Mouse (Mus musculus) forelimb bud, embryonic 11.5 days (tissue): ENCODE measurements around the gene Camk2b.
A peak's percentile ranks its signal among the peaks of the same experiment; 100 is the strongest.
"Not testable (repeated sequence)": the region's sequence is repeated elsewhere in the genome, so short reads cannot be mapped to it uniquely, and the experiment has no call there.

Source experiments
- DNase-seq: peaks from one replicate; pipeline ENCODE4 v3.0.0-alpha.2; 2012; ENCODE audit warnings: low read depth, low spot score

Gene Camk2b

DNA sequence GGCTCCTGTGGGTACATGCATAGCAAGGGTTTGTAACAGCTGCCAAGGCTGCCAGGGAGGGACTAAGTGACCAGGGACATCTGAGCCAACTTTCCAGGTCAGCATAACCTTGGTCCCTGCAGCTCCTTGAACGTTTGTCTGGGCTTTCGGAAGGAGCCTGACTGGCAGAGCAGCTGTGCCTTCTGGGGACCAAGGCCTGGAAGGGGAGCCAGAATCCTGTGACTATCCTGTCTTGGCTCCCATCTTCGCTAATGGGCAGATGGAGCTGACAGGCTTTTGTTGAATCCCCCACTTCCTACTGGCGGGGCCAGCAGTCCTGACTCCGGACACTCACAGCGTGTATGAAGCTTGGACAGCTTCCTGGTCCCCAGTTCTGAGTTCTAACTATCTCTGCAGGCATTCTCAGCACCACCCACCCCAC is 51.1 kb downstream of the Camk2b start:
- no peak for DNase-seq

DNA sequence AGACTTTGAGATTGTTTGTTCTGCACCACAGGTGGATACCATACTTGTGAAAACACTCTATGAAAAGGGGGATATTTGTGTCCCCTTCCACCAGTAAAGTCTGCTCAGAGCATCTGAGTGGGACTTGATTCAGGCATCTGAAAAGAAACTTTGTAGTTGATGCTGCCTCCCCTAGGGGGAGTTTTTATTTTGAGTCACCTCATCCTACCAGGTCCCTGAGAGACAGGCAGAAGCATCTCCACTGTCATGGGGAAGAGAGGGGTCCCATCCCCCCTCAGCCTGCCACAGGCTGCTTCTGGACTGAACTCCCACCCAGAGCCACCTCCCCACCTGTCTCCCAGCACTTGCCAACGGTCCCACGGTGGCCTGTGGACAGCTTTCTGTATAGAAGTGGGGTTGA is 52.8 kb downstream of the Camk2b start:
- no peak for DNase-seq

DNA sequence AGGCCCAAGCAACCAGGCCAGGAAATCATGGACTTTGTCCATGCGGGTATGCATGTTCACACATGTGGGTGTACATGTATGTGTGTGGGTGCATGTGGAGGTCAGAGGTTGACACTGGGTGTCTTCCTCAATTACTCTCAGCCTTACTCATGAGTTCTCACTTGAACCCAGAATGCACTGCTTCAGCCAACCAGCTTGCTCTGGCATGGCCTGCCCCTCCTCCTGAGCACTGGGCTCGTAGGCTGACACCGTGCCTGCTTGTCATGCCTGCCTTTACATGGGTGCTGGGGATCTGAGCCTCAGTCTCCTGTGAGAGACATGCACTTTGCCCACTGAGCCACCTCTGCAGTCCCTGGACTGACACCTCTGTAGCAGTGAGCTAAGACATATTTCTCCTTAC is 54.3 kb downstream of the Camk2b start:
- DNase-seq, result no peak

DNA sequence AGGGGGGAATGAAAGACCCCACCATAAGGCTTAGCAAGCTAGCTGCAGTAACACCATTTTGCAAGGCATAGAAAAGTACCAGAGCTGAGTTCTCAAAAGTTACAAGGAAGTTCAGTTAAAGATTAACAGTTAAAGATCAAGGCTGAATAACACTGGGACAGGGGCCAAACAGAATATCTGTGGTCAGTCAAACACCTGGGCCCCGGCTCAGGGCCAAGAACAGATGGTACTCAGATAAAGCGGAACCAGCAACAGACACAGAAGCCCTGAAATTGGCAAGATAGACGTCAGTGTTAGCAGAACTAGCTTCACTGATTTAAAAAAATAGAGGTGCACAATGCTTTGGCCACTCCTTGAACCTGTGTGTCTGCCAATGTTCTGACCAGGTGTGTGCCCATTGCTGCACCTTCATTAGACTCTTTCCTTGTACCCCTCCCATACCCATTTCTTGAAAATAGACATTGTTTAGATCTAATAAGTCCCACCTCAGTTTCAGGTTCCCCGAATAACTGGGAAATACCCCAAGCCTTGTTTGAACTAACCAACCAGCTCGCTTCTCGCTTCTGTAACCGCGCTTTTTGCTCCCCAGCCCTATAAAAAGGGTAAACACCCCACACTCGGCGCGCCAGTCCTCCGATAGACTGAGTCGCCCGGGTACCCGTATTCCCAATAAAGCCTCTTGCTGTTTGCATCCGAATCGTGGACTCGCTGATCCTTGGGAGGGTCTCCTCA is 55.2 kb downstream of the Camk2b start:
- not testable (repeated sequence) for DNase-seq

DNA sequence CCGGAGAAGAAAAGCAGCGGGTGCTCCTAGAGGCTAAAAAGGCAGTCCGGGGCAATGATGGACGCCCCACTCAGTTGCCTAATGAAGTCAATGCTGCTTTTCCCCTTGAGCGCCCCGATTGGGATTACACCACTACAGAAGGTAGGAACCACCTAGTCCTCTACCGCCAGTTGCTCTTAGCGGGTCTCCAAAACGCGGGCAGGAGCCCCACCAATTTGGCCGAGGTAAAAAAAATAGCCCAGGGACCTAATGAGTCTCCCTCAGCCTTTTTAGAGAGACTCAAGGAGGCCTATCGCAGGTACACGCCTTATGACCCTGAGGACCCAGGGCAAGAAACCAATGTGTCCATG is 58.4 kb downstream of the Camk2b start:
- DNase-seq, result not testable (repeated sequence)

DNA sequence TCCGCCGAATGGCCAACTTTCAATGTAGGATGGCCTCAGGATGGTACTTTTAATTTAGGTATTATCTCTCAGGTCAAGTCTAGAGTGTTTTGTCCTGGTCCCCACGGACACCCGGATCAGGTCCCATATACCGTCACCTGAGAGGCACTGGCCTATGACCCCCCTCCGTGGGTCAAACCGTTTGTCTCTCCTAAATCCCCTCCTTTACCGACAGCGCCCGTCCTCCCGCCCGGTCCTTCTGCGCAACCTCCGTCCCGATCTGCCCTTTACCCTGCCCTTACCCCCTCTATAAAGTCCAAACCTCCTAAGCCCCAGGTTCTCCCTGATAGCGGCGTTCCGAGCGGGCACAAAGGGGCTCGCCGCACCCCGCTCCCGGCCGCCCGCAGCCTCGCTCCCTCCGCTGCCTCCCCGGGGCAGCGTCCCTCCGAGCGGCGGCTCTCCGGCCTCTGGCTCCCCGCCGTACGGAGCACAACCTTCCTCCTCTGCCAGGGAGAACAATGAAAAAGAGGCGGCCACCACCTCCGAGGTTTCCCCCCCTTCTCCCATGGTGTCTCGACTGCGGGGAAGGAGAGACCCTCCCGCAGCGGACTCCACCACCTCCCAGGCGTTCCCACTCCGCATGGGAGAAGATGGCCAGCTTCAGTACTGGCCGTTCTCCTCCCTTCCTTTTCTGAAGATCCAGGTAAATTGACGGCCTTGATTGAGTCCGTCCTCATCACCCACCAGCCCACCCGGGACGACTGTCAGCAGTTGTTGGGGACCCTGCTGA is 59.0 kb downstream of the Camk2b start:
- DNase-seq, result not testable (repeated sequence)

DNA sequence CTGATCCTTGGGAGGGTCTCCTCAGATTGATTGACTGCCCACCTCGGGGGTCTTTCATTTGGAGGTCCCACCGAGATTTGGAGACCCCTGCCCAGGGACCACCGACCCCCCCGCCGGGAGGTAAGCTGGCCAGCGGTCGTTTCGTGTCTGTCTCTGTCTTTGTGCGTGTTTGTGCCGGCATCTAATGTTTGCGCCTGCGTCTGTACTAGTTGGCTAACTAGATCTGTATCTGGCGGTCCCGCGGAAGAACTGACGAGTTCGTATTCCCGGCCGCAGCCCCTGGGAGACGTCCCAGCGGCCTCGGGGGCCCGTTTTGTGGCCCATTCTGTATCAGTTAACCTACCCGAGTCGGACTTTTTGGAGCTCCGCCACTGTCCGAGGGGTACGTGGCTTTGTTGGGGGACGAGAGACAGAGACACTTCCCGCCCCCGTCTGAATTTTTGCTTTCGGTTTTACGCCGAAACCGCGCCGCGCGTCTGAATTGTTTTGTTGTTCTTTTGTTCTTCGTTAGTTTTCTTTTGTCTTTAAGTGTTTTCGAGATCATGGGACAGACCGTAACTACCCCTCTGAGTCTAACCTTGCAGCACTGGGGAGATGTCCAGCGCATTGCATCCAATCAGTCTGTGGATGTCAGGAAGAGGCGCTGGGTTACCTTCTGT is 59.7 kb downstream of the Camk2b start:
- DNase-seq, result not testable (repeated sequence)

DNA sequence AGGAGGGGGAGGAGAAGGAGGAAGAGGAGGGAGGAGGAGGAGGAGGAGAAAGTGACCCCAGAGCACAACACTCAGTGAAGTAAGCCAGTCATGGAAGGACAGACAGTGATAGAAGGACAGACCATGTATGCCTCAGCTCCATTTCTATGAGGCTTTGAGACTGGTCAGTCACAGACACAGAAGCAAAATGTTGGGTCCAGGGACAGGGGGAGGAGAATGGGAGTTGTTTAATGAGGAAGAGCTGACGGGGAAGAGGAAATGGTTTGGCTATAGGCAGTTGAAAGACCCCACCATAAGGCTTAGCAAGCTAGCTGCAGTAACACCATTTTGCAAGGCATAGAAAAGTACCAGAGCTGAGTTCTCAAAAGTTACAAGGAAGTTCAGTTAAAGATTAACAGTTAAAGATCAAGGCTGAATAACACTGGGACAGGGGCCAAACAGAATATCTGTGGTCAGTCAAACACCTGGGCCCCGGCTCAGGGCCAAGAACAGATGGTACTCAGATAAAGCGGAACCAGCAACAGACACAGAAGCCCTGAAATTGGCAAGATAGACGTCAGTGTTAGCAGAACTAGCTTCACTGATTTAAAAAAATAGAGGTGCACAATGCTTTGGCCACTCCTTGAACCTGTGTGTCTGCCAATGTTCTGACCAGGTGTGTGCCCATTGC is 60.7 kb downstream of the Camk2b start:
- DNase-seq, result not testable (repeated sequence)

DNA sequence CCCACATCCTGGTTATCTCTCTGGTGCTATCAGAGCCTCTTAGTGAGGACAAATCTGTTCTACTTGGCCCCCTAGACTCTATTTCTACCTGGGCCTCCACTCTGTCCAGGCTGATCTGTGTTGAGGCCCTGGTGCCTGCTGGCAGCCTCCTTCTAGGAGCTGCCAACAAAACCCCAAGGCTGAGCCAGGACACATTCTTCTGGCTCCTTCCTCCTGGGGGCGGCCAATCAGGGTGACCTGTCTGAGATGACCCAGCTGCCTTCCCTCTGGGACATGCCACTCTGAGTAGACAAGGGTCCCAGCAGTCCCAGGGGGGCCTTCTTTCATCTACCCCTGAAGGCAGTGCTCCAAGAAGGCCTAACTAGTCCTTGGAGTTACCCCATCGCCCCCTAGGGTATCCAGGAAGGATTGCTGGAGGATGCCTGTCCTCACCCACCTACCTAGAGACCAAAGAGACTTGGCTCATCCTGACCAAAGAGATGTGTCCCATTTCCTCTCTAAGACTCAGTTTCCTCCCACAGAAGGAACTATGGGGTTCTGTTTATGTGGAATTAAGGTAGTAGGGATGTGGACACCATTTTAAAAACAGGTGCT is 63.0 kb downstream of the Camk2b start:
- no peak for DNase-seq

DNA sequence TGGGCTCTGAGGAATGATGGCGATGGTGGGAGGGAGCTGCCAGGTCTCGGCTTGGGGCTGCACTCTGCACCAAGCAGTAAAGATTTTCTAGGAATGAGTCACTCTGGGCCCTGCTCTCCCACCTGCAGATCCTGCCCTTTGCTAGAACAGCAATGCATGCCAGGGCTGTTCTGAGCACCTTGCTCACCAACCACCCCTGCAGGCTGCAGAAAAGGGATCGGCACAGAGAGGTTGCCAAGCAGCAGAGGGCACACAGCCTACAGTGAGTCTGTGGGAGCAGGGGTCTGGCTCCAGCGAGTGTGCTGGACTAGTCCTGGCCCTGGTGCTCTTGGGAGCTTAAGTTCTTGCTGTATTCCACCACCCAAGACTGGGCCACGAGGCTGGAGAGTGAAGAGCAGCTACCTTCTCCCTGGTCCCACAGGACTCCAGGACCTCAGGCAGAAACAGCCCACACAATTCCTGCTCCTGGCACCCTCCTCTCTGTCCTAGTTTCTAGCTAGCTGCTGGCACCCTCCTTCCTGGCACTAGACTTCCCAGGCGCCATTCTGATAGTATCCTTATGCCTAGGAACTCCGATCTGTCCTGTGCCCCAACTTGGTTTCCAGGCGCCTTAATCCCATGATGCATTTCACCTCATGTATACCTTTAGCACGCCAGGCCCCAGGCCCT is 64.0 kb downstream of the Camk2b start:
- no peak for DNase-seq

DNA sequence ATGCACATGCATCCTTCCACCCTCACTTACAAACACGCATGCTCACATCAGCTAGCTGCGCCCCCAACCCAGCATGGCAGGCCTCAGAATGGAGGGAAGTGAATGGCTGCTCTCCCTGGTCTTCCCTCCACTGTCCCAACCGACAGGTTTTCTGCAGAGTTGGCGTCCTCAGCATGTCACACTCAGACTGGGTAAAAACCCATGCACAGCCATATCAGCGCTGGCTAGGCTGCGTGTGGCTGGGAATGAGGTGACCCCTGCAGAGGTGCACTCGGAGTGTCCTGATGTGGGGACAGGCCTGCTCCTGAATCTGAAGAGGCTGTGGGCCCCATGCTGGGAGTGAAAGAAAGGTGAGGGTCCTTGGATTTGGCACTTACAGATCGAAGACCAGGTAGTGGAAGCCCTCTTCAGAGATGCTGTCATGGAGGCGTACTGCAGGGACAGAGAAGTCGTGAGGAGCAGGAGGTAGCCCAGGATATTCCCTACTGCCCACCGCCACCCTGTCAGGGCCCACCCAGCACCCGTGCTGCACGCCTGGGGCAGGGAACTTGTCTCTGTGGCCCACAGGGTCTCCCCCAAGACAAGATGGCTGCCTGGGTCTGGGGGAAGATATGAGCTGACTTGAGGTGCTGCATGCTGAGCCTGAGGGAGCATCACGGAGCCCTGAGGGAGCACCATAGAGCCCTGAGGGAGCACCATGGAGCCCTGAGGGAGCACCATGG is 65.0 kb downstream of the Camk2b start:
- no peak for DNase-seq

DNA sequence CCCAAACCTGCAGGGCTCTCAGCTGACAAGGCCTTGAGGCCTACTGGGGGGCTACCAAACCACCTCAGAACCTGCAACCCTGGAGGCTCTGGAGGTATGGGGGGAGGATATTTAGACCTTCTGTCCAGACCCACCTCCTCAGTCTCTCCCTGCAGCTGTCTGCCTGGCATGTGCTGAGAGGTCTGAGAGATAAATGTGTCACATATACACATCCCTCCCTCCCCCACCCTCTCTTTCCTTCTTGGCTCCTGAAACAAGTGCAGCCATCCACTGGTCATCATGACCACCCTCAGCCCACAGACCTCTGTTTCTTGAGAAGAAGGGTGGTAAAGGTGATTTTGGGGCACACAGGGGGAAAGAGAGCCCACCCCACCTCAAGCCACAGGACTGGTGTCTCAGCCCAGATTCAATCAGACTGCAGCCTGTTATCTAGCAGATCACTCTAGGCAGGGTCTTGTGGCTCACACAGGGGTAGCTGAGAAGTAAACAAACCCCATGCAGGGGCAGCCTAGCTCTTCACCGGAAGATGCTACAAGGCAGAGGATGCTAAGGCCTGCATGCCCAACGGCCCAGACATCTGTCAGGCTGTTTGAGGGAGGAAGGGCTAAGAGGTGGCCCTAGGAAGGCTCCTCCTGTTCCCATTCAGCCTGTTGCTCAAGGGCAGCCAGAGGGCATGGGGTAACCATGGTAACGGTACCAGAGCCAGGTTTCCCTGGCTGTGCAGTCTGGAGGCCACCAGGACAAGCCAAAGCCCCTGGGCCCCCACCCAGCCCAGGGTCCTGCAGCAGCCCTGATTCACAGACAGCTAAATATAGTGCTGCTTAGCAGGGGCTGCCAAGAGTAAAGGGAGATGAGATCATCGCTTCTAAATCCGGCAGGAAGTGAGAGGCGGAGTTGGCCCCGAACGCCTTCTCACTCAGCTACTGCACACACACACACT is 66.1 kb downstream of the Camk2b start:
- peak; percentile 57 for DNase-seq

DNA sequence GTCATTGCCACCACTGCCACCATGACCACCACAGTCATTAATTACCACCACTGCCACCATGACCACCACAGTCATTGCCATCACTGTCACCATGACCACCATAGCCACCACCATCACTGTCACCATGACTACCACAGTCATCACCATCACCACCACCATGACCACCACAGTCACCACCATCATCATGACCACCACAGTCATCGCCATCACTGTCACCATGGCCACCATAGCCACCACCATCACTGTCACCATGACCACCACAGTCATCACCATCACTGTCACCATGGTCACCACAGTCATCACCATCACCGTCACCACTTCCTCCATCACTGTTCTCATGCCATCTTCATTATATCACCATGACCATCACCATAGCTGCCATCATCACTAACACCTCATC is 67.7 kb downstream of the Camk2b start:
- no peak for DNase-seq

DNA sequence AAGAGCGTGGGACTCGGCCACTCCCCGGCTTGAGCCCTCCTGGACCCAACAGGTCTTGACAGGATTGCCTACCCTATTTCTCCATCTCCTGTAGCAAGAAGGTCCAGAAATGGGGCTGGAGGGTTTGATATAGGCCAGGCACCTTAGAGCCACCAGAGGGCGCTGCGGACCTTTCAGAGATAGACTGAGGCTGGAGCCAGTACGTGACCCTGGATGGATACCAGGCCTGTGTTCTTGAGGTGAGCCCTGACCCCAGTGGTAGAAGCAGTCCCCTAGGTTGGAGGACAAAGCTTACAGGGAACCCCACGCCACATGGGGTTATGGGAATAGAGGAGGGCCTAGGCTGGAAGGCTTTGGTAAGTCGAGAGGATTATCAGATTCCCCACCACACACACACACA is 70.2 kb downstream of the Camk2b start:
- DNase-seq, result peak; percentile 79

DNA sequence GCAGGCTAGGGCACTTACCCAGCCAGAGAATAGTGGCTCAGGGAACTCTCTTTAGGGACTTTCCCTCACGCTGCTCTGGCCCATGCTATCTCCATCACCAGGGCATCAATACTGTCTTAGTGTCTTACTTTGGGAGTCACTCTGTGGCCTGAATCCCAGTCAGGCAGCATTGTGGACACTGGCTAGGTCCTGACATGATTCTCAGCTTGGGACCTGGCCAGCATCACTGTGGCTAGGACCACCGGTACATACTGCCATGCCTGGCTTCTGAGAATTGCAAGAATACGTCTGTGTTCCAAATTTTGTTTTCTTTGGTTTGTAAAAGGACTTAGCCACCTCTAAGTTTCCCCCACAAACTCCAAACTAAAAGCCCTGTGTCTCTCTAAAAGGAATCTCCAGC is 71.3 kb downstream of the Camk2b start:
- no peak for DNase-seq

DNA sequence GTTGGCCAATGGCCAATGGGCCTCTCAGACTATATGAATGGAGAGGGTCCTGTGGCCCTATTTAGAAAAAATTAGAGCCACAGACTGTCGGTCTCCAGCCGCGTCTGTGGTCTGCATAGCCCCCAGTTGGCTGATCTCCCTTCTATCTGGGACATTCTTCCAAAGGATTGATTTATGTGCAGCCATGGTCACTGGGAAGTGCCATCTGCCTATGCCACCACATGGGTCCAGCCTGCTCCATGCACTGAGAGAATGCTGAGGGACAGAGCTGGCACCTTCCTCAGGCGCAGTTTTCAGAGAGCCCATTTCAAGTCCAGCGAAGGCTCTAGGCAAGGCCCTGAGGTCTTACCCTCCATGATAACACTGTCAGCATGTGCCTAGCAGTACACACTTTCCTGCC is 72.0 kb downstream of the Camk2b start:
- no peak for DNase-seq

DNA sequence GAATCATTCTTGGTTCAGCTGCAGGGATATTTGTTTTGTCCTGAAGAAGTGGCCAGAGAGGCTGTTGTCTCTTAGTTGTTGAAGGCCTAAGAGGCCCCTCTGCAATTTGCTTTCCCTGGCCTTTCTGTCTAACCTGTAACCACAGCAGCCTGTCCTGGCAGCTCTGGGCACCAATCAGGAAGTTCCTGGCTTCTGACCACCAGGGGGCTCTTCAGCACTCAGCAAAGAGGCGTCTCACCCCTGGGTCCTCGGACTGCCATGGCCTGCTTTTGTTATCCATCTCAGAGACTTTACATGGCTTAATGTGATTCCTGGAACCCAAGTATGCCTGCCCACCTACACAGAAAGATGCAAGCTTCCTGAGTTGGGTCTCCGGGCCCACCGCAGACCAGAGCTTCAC is 75.3 kb downstream of the Camk2b start:
- peak; percentile 59 for DNase-seq

DNA sequence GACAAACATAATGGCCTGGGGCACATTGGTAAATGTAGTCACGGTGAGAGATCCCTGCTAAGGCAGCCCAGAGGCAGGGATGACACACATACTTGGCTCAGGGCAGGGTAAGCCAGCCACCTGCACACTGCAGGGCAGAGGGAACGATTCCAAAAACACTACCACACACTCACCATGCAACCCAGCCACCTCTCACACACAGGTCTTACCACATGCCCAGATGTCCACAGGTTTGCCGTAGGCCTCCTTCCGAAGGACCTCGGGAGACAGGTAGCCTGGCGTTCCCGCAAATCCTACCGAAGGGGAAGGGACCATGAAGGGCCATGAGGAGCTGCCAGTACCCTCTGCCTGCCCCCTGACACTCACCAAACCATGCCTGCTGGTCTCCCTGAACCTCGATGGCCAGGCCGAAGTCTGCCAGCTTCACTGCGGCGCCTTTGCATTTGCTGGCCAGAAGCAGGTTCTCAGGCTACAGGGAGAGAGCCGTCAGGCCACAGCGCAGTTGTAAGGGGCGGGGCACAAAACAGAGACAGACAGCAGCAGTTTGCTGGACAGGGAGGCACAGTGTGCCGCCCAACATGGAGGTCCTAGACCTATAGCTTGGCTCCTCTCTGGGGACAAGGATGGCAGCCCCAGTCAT is 76.1 kb downstream of the Camk2b start:
- no peak for DNase-seq

DNA sequence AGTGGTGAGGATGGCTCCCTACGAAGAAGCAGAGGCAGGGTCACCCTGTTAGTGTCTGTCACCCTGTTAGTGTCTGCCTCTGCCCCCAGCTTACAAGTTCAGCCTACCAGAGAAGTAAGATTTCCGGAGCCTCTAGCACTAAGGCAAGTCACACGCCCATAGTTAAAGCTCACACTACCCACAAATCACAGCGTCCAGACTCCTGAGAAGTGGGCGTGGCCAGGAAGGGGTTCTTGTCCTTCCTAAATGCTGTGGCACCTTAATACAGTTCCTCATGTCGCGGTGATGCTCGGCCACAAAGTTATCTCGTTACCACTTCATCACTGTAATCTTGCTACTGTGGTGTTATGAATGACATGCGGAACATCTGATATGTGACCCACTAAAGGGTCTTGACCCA is 78.0 kb downstream of the Camk2b start:
- no peak for DNase-seq
